Mouse (Mus musculus): ENCODE results near the gene Ankrd35. TPM values are rescaled to one million over a fixed set of nuclear protein-coding genes. Genes with fewer than 3 reads are reported as not detected.
"Not testable (repeated sequence)": the region's sequence is repeated elsewhere in the genome, so short reads cannot be mapped to it uniquely, and the experiment has no call there.

The Ankrd35 gene
- total RNA-seq (2021): 1 to 10 TPM; 6.4 to 6.5 TPM
- long read RNA-seq, experiment 1, full-length matches to known transcripts: 1 of 5 reads
- long read RNA-seq, experiment 1, partial matches to known transcripts: 0 of 5 reads
- long read RNA-seq, experiment 1, other reads (novel, unspliced or antisense): 4 of 5 reads
- long read RNA-seq, experiment 2, partial matches to known transcripts: 0 of 7 reads
- long read RNA-seq, experiment 2, other reads (novel, unspliced or antisense): 7 of 7 reads

DNA sequence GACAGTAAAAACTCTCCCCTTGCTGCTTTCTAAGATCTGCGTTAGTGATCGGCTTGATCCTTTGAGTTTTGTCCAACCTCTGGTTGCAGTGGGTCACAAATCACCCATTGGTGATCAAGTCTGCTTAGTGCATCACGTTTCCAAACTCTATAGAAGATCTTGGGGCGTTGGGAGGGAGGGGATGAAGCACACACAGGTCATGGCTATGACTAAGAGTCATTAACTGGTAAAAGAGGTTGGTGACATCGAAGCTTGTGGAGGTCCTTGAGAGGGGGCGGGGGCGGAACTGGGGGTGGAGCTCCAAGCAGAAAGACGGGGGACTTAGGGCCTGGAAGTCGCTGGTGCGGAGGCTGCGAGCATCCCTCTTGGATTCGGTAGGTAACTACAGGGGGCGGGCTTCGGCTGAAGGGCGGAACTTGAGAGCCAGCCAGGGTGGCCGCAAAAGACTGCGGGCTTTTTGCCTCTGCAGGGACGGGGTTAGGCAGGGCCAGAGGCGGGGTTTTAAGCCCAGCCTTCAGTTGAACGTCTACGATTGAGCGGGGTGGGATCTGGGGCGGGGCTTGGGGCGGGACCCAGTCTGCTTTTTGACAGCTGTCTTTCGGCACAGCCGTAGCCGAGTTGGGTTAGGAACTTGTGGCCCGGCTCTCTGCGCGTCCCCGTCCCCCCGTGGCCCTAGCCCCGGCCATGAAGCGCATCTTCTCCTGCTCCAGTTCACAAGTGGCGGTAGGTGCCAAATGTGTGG, at the start of gene Ankrd35:
TSS of gene Ankrd35 (plus strand) at position 405 of the 742 bp plus-strand sequence.
- peak; percentile 61 to 66 for DNase-seq (ENCODE audit: low spot score in 2 of 2)

DNA sequence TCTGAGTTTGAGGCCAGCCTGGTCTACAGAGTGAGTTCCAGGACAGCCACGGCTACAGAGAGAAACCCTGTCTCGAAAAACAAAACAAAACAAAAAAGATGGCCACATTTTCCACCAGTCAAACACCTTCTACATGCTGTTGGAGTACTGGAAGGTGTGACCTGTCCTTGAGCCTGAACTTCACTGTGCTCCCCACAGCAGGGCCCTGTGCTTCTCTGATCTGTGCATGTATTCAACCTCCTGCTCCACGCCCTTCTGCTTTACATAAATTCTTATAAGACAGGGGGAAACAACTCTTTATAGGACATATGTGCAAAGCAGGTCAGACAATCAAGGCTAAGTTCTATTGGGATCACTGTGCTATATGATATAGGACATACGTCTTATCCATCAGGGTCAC, 46.7 kb upstream of the Ankrd35 start:
- no peak for DNase-seq (ENCODE audit: low spot score in 2 of 2)

DNA sequence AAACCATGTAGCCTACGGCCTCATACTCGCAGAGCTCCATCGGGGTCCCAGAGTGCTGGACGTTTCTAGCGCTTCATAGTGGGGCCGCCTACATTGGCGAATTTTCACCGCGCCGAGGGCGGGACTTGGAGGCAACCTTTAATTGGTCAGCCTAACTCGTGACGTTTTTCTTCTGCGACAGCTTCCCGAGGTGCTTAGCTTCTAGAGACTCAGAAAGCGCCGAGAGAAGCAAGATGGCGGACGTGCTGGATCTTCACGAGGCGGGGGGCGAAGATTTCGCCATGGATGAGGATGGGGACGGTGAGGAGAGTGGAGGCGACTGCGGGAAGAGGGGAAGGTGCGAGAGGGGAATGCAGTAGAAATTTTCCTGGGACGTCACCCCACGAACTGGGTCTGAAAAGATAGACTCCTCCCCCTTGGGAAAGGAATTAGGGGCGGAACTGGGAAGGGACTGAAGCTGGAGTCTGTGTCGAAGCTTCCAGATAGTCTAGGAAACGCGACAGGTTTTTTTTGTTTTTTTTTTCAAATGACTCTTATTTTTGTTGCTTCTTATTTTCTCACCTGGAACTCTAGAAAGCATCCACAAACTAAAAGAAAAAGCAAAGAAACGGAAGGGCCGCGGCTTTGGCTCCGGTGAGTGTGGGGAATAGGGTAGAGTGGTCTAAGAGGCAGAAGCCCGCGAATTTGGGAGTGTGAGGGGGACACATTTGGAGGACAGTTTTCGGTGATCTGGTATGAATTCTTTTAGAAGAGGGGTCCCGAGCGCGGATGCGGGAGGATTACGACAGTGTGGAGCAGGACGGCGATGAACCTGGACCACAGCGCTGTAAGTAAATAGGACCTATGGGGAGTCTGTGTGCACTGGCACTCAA, 40.0 kb upstream of the Ankrd35 start, which contains the start of gene Rbm8a:
TSS of gene Rbm8a (plus strand) at position 205 of the 872 bp plus-strand sequence.
- DNase-seq (ENCODE audit: low spot score in 2 of 2): peak; percentile 95 to 98

DNA sequence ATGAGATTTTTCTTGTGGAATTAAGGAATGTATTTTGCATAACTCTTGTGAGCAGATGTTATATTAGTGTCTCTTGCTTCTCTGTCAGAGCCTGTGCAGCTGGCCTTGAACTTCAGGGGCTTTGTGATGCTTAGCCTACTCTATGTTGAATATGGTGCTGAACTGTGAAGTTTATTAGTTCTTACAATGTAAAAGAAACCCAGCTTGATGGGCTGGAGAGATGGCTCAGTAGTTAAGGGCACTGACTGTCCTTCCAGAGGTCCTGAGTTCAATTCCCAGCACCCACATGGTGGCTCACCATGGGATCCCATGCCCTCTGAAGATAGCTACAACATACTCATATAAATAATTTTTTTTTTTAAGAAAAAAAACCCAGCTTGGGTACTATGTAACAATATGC, 37.9 kb upstream of the Ankrd35 start:
- no peak for DNase-seq (ENCODE audit: low spot score in 2 of 2)

DNA sequence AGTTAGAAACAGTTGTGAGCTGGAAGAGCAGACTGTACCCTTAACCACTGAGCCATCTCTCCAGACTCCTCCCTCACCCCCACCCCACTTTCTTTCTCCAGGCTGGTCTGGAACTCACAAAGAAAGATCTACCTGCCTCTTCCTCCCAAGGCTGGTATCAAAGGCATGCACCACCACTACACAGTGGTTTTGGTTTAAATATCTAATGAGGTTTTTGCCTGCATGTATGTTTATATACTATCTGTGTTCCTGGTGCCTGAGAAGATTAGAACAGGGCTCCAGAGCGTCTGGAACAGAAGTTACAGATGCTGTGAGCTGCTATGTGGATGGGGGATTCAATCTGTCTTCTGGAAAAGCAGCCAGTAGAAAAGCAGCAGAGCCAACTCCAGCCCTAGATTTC, 35.9 kb upstream of the Ankrd35 start:
- DNase-seq (ENCODE audit: low spot score in 2 of 2): no peak

DNA sequence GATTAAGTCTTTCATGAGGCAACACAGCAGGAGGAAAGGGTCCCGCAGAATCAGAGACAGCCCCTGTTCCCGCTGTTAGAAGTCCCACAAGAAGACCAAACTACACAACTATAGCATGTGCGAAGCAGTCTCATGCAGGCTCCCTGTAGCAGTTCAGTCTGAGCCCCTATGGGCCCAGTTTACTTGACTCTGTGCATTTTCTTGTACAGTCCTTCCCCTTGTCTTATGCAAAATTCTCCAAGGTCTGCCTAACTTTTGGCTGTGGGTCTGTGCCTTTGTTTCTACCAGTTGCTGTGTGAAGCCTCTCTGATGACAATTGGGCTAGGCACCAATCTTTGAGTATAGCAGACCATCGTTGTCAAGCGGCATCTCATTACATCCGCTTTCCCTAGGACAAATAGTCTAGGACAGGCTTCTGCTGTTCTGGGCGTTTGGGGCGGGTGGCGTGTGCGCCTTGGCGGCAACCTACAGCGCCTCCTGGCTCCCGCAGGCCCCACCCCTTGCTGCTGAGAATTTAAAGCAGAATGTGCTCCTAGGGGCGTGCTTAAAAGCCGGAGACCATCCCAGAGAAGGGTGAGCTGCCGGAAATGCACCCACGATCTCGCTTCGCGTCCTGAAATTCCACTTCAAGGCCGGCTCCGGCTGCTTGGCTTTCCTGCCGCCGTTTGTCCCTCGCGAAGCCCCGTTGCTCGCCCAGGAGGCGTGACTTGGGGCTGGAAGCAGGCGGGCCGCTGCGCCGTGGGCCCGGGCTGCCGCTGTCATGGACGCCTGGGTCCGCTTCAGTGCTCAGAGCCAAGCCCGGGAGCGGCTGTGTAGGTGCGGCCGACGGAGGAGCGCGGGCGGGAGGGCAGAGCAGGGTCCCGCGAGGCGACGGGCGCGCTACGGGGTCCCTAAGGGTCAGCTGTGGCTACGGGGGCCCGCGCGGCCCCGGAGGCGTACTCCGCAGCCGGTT, 34.7 kb upstream of the Ankrd35 start, which contains the start of the genes Pex11b and Gm42957:
TSS of gene Pex11b (plus strand) at position 449 of the 952 bp plus-strand sequence.
TSS of gene Gm42957 (plus strand) at position 547 of the 952 bp plus-strand sequence.
- DNase-seq (ENCODE audit: low spot score in 2 of 2): peak; percentile 84 to 88

DNA sequence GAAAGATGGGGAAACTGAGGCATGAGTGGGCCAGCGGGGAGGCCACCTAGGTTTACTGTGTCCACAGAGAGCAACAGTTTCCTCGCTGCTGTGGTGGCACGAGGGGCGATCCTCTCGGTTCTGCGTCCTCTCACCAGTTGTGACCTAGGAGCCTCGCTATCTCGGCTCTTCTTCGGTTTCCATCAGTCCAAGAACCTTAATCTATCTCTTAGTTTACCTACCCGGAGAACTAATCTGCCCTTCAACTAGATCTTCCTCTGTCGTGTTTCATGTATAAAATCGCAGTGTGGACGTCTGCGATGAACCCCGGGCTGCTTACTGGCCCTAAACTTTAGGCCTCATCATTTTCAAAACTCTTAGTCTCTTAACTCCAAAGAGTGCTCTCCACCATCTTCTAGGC, 34.0 kb upstream of the Ankrd35 start:
- no peak for DNase-seq (ENCODE audit: low spot score in 2 of 2)

DNA sequence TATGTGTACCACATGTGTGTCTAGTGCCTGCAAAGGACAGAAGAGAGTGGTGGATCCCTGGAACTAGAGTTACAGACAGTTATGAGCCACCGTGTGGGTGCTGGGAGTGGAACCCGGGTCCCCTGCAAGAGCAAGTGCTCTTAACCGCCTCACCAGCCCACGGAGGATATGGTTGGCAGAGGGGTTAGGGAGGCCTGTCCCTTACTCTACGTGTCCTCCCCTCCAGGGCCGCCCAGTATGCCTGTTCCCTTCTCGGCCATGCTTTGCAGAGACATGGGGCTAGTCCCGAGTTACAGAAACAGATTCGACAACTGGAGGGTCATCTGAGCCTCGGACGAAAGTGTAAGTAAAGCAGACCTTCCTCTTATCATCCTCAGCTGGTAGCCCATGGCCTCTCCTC, 33.5 kb upstream of the Ankrd35 start:
- no peak for DNase-seq (ENCODE audit: low spot score in 2 of 2)

DNA sequence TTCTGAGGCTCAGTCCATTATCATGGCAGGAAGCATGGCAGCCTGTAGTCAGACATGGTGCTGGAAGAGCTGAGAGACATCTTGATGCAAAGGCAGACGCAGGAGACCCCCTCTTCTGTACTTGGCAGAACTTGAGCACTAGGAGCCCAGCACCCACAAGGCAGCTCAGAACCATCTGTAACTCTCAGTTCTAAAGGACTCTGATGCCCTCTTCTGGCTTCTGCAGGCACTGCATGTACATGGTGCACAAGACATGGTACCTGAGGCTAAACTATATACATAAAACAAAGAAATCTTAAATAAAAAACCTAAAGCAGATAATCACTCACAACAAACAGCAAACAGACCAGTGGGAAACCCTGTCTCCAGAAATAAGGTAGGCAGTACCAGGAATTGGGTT, 30.7 kb upstream of the Ankrd35 start:
- peak; percentile 26 to 37 for DNase-seq (ENCODE audit: low spot score in 2 of 2)

DNA sequence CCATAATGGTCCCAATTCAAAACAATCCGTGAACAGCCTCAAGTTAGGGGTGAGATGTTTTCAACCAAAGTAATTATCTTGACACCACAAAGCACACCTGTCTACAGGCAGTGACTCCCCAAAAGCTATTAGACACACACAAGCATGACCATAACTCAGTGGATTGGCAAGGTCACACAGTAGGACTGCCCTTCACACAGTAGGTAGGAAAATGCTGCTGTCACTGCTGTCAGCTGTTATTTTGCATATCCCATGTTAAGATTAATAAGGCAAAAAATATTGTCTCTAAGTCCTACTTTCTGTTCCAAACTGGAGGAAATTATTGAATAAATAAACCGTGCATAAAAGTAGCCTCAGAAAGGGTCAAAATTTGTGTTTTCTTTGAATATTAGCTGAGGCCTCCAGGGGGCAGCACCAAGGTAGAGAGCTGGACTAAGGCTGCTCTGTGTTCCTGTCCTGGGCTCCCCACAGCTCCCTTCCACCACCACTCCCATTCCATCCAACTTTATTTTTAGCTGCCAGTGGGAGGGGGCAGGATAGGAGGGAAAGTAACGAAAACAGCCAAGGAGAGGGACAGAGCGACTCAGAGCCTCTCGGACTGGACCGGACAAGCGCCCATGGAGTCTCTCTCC, 24.8 kb upstream of the Ankrd35 start, which contains the start of gene Itga10:
TSS of gene Itga10 (plus strand) at position 567 of the 632 bp plus-strand sequence.
- no peak for DNase-seq (ENCODE audit: low spot score in 2 of 2)

DNA sequence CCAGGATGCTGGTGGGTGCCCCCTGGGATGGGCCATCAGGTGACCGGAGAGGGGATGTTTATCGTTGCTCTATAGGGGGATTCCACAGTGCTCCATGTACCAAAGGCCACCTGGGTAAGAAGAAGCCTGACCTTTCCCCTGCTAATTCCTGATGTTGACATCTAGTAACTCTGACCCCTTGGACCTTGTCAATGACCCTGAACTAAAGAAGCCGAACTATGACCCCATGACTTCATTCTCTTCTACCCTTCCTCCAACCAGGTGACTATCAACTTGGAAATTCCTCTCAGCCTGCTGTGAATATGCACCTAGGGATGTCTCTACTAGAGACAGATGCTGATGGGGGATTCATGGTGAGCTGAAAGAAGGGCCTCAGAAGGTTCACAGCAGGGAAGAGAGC, 22.6 kb upstream of the Ankrd35 start:
- no peak for DNase-seq (ENCODE audit: low spot score in 2 of 2)

DNA sequence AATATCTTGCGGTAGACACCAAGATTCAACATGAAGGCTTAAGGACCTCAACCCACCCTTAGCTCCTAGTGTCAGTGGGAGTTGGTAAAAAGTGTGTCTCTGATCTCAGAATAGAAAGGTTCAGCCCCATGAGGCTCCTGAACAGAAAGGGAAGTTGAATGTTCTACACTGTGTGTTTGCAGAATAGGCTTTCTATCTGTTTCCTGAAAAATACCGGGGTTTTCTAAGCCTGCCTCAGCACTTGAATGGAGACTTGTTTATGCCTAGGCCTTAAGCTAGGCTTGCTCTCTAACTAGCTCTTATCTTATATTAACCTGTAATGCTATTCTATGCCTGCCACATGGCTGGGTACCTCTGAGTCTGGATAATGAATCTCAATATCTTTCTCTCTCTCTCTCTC, 9.0 kb upstream of the Ankrd35 start:
- DNase-seq (ENCODE audit: low spot score in 2 of 2): no peak

DNA sequence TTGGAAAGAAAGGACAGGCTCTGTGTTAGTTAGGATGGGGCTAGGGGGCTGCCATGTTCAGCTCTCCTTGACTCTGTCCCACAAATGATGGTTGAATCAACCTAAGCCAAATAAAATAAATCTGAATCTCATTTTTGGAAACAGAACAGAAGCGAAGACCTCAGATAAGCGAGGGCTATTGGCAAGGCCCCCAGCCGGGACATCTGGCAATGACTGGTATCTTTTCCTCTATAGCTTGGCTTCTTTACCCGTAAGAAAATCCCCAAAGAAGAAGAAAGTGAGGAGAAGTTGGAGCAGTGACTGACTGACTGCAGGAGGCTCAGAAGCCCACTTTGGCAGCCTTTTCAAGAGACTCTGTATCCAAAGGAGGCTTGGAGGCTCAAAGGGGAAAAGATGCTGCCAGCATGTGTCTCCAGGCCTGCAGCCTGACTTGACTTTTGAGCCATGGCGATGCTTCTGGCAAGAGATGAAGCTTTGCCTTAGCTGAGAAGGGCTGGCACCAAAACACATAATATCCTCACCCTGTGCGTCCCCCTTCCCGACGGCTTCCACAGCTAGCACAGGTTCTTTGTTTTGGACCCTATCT, 7.1 kb upstream of the Ankrd35 start:
- no peak for DNase-seq (ENCODE audit: low spot score in 2 of 2)

DNA sequence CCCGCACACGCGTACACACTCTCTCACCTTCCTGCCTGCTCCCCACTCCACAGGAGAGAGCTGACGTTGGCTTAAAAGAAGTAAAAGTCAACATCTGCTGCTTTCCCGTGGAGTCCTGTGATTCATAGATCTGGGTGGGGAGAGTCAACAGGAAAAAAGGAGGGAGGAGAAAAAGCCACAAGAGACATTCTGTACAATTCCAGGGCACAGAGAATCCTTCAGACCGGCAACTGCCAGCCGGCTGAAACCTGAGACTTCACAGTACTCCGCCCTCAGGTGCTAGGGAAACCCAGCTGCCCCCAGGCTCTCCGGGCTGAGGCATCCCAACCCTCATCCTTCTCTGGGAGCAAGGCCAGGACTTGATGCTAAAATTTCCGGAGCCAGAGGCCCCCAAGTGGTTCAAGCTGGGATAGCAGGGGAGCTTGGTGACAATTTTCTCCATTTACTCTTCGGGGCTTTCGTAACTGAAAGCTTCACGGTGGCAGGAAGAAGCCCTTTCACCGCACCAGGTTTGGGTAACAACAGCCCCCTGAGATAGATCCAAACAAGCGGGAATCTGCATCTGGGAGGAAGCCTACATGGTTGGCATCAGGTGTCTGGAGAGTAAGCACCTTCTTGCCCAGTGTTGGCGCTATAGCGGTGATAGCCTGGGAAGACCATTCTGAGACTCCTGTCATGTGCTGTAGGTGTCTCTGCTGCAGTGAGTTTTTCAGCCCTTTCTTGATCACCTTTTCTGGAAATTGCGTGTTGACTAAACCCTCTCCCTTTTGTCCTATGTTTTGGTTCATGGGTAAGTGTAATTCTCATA, 6.3 kb upstream of the Ankrd35 start:
- DNase-seq (ENCODE audit: low spot score in 2 of 2): peak; percentile 90 to 91

DNA sequence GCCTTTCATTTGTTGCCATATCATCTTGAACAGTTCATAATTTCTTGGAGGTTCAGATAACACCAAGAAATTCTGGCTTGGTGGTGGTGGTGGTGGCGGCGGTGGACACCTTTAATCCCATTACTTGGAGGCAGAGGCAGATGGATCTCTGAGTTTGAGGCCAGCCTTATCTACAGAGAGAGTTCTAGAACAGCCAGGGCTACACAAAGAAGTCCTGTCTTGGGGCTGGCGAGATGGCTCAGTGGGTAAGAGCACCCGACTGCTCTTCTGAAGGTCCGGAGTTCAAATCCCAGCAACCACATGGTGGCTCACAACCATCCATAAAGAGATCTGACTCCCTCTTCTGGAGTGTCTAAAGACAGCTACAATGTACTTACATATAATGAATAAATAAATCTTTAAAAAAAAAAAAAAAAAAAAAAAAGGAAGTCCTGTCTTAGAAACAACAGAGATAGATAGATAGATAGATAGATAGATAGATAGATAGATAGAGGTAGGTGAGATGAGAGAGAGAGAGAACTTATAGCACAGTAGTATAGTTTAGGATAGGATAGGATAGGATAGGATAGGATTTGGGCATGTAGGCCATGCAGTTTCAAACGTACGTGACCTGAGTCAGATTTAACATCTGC, 4.1 kb upstream of the Ankrd35 start:
- DNase-seq (ENCODE audit: low spot score in 2 of 2): not testable (repeated sequence)

DNA sequence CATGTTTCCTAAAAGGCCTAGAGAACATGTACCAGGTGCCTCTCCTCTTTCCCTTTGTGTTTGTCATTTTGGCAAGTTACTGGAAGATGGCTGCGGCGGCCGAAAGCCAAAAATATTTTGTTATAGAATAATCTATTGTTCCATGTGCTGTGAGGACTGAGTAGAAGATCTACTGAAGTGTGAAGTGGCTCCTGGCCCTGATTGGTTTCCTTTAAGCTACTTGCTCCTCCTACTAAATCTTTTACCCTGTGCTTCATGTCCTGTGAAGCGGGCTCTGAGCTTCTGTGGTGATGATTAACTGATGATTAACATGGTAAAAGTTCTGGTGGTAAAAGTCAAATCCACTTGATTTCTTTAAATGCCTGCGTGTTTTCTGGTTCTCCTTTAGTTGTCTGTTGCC, 3.0 kb upstream of the Ankrd35 start:
- no peak for DNase-seq (ENCODE audit: low spot score in 2 of 2)

DNA sequence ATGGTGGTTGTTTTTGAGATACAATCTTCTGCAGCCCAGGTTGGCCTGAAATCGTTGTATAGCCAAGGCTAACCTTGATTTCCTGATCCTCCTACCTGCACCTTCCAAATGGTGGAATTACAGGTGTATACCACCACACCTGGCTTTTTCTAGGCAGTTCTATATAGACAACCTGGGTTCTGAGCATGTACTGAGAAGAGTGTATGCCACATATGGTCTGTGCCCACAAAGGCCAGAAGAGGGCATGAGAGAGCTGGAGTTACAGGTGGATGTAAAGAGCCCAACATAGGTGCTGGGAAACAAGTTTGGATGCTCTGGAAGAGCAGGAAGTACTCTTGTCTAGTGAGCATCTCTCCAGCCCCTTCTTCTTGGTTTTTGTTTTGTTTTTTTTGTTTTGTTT, 2.6 kb upstream of the Ankrd35 start:
- no peak for DNase-seq (ENCODE audit: low spot score in 2 of 2)

DNA sequence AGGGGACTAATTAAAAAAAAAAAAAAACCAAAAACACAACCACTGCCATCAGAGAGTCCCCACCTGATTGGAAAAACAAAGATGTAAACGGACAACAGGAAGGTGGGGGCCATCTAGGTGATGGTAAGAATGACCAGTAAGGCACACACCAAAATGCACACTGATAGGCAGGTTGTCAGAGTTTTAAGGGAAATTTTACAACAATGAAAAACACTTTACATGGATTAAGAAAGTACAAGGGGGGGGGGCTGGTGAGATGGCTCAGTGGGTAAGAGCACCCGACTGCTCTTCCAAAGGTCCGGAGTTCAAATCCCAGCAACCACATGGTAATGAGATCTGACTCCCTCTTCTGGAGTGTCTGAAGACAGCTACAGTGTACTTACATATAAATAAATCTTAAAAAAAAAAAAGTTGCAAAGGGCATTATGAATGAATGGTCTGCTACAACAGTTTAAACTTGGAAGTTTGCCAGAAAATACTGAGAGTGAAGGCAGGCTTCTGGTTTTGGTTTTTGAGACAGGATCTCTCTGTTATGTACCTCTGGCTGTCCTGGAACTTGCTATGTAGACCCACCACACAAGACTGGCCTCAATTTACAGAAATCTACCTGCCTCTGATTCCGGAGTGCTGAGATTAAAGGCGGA, 1.4 kb upstream of the Ankrd35 start:
- DNase-seq (ENCODE audit: low spot score in 2 of 2): no peak

Data from layer of hippocampus, postnatal 14 days (tissue).